Mouse (Mus musculus): ENCODE data around the gene Pdpk1. TPM values are rescaled to one million over a fixed set of nuclear protein-coding genes. Genes with fewer than 3 reads are reported as not detected.
"Not testable (repeated sequence)": the region's sequence is repeated elsewhere in the genome, so short reads cannot be mapped to it uniquely, and the experiment has no call there.

Pdpk1 gene
- total RNA-seq, 2 experiments from 2014 or later: 45.0 to 46.1 TPM

GRCm38 (mm10) chr17:24132919-24133318, 17.8 kb downstream of the Pdpk1 start:
- intact Hi-C loops (cut with DNase I); DNase-seq (ENCODE audit: low spot score): not testable (repeated sequence)

DNA sequence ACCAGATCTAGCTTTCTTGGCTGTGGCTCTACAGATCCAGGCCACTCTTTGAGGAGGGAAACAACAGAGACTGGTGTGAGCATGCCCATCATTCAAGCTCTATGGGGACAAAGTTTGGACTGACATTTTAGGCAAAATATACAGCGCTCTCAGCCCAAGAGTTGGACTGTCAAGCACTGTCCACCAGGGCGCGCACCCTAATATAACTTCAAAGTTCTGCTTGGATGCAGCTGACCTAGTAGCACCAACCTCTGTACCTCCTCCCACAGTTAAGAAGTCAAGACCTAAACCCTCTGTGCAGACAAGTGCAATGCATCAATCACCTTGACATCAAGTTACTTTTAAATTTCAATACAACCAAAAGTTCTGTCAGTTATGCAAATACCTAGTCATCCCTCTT, 19.2 kb downstream of the Pdpk1 start:
- intact Hi-C loops (cut with DNase I): no loop called here
- no peak for DNase-seq (ENCODE audit: low spot score)

- intact Hi-C loops (cut with DNase I); DNase-seq (ENCODE audit: low spot score): not testable (repeated sequence)
Observed at GRCm38 (mm10) chr17:24129246-24129645, 21.5 kb downstream of the Pdpk1 start.

DNA sequence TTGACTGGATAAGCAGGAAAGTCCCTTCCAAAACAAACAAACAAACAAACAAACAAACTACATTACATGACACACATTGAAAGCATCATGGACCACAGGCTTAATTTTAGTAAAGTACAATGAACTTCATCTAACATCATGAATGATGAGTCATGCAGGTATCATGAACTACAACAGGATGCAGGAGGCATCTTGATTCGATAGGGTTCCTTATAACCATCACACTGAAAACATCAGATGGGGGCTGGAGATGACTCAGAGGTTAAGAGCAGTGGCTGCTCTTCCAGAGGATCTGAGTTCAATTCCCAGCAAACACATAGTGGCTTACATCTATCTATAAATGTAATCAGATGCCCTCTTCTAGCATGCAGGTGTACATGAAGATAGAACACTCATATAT, 23.1 kb downstream of the Pdpk1 start:
- intact Hi-C loops (cut with DNase I): no loop called here
- DNase-seq (ENCODE audit: low spot score): no peak

- no peak for DNase-seq (ENCODE audit: low spot score)
- intact Hi-C loops (cut with DNase I): no loop called here
Observed at GRCm38 (mm10) chr17:24126801-24127200, 23.9 kb downstream of the Pdpk1 start.

DNA sequence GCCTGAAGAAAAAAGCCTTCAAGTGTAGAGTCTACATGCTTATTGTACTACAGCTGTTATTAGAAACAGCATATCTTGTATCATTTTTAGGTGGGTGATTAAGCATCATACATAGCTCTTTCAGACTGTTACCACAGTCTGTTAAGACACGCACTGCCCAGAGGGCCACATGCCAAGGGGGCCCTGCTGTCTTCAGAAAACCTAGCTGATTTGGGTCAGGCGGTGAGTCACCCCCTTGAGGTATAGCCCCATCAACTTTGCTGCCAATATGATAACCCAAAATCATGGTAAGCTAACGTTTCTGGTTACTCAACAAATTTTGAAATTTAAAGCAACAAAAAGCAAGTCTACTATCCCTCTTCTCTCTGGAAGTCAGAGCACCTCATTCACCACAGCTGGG, 31.3 kb downstream of the Pdpk1 start:
- intact Hi-C loops (cut with DNase I): no loop called here
- no peak for DNase-seq (ENCODE audit: low spot score)

GRCm38 (mm10) chr17:24113031-24113430, 37.7 kb downstream of the Pdpk1 start:
- no peak for DNase-seq (ENCODE audit: low spot score)
- intact Hi-C loops (cut with DNase I): no loop called here

- intact Hi-C loops (cut with DNase I): no loop called here
- no peak for DNase-seq (ENCODE audit: low spot score)
Observed at GRCm38 (mm10) chr17:24111256-24111655, 39.5 kb downstream of the Pdpk1 start.

DNA sequence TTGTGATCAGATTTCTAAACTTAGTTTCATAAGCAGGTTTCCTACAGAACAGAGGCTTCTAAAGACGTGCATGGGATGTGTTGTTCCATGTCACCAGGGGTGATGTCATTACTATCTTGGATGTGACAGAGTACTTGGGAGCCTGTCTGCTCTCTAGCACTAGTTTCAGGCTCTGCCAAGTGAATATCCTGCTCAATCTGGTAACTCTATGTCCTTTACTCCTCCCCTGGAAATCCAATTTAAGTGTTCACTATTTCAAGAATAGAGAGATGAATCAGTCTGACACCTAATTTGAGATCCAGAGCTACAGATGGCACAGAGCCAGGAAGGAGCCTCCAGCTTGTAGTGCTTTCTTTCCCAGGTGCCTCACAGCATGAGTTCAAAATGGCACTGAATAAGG, 41.8 kb downstream of the Pdpk1 start:
- DNase-seq (ENCODE audit: low spot score): no peak
- intact Hi-C loops (cut with DNase I): no loop called here

GRCm38 (mm10) chr17:24105111-24105510, 45.6 kb downstream of the Pdpk1 start:
- no peak for DNase-seq (ENCODE audit: low spot score)
- intact Hi-C loops (cut with DNase I): no loop called here

GRCm38 (mm10) chr17:24098354-24098753, 52.4 kb downstream of the Pdpk1 start:
- intact Hi-C loops (cut with DNase I): no loop called here
- DNase-seq (ENCODE audit: low spot score): no peak

DNA sequence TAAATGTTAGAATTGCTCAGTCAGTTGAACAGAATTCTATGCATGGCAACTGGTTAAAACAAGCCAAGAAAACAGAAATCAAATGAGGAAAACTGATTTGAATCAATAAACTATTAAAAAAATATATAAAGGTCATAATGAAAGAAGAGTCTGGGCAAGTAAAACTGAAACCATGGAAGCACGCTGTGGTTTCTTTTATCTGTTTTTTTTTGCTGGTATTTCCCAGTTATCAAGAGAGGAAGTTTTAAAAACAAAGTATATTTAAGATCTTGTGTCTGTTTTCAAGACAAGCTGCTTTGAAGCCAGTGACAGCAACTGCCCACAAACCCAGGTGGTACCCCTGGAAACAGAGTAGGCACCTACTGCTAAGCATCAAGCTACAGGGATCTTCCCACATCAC, 60.1 kb downstream of the Pdpk1 start:
- DNase-seq (ENCODE audit: low spot score): no peak
- intact Hi-C loops (cut with DNase I): no loop called here

DNA sequence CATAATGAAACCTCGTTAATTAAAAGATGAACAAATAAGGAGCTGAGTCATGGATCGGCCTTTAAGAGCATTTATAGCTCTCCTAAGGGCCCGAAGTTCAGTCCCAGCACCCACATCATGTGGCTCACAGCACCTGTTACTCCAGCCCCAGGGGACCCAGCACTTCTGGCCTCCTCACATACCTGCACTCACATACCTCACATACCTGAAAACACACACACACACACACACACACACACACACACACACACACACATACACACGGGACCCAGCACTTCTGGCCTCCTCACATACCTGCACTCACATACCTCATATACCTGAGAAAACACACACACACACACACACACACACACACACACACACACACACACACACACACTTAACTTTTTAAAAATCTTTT, 64.3 kb downstream of the Pdpk1 start:
- DNase-seq (ENCODE audit: low spot score); intact Hi-C loops (cut with DNase I): not testable (repeated sequence)

DNA sequence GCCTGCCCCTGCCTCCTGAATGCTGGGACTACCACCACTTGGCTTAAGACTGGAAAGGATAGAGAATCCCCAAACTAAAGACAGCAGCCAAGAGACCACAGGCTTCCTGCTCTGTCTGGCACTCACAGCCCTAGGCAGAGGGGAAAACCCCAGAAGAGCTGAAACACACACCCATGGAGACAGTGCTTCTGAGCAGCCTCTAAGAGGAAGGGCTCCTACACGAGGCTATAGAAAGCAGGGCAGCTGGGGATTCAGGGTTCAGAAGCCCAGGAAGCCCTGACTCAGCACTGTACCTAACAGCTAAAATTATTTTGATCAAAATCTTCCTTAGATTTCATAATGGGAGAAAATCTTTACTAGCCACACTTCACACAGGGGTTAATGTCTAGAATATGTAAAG, 66.1 kb downstream of the Pdpk1 start:
- intact Hi-C loops (cut with DNase I): no loop called here
- no peak for DNase-seq (ENCODE audit: low spot score)

DNA sequence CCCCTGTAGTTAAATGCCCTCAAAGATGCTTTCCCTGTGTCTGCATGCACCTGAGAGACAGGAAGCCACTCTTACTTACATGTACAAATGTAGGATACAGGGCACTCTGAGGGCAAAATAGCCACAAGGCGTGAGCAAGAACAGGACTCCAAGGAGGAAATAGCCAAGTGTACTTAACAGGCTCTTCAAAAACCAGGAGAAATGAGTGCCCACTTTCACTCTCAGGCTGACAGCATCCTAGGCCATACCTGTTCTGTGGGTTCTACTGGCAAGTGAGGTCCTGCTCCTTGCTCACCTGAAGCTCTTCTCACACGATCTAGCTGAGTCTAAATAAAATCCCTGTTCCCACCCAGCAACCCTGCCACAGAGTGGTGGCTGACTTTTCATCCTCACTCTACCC, 73.6 kb downstream of the Pdpk1 start:
- DNase-seq (ENCODE audit: low spot score): no peak
- intact Hi-C loops (cut with DNase I): no loop called here

GRCm38 (mm10) chr17:24072919-24073696, 77.6 kb downstream of the Pdpk1 start, which contains the start of gene Kctd5:
TSS of gene Kctd5 (minus strand) at chr17:24073485.
- DNase-seq (ENCODE audit: low spot score): peak; percentile 90
- intact Hi-C loops (cut with DNase I): loop anchor here (5.0 kb wide), 1 partner anchor 69 kb away; no protein-coding TSS in a partner anchor

DNA sequence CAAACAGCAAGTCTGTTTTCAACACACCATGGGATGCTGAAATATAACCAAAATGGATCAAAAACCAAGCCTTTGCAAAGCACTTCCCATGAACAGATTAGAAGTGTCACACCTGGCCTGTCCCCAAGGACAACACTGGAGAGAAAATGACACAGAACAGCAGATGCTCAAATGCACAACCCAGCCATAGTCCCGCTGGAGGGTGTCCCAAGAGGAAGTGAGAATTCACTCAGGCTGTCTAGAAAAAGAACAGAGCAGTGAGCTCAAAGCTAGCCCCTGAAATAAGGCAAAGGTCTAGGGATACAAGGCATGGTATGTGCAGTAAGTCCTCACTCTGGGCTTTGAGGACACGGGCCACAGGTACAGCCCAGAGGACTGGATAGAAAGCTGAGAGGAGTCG, 81.2 kb downstream of the Pdpk1 start:
- intact Hi-C loops (cut with DNase I): no loop called here
- no peak for DNase-seq (ENCODE audit: low spot score)

DNA sequence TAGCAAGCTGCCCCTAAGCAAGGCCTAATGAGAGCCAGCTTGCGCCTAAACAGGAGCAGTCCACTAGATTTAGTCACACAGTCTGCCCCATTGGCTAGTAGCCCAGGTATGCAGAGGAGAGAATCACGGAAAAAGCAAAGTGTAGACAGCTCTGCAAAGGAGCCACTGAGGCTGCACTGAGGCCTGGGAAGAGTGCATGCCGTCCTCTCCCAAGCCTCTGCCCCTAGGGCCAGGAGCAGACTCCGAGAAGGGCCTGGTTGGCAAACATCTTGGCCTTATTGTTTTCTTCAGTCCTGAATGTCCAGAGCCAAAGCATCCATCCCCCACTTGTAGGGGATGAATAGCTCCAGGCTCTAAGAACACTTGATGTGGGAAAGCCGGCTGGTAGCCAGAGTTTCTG, 82.5 kb downstream of the Pdpk1 start:
- no peak for DNase-seq (ENCODE audit: low spot score)
- intact Hi-C loops (cut with DNase I): no loop called here

GRCm38 (mm10) chr17:24062459-24063155, 88.1 kb downstream of the Pdpk1 start:
- no peak for DNase-seq (ENCODE audit: low spot score)
- intact Hi-C loops (cut with DNase I): no loop called here

DNA sequence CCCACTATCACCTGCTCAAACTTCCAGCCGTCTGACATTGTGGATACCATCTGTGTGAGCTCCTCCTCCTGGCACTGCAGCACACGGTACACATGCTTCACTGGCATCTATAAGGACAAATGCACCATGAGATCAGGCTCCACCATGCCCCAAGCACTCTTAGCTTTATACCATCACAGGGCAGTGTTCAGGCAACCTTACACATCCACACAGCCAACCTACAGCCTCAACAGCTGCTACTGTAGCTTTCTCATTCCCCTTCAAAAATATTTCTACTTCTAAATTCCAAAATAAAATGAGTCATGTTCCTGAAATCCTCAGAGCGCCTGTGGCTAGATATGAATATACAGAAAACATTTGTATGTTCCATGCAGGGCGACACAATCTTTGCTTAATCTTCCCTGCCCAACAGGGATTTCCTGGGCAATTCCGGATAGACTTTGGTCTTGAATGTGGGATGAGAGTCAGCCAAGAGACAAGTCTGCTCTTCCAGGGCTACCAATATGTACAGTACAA, 92.9 kb downstream of the Pdpk1 start:
- intact Hi-C loops (cut with DNase I): no loop called here
- DNase-seq (ENCODE audit: low spot score): no peak
